Mouse (Mus musculus) brain, embryonic 14.5 days (tissue): ENCODE data around the gene Degs2. TPM values are rescaled to one million over a fixed set of nuclear protein-coding genes. Genes with fewer than 3 reads are reported as not detected.
"Not testable (repeated sequence)": the region's sequence is repeated elsewhere in the genome, so short reads cannot be mapped to it uniquely, and the experiment has no call there.

Experiments
- DNase-seq: peaks from one replicate; pipeline ENCODE4 v3.0.0-alpha.2; 2011; ENCODE audit warnings: low read depth
- CTCF ChIP-seq: fragments of 200-500 bp; IDR thresholded peaks from 2 replicates; pipeline ENCODE4 v1.5.1; 2012; ENCODE audit warnings: inconsistent platforms, mild to moderate bottlenecking, moderate library complexity, borderline replicate concordance; ENCODE audit not compliant: insufficient read depth, insufficient read length; ENCODE audit errors: extremely low read depth
- POLR2A ChIP-seq: fragments of 200-500 bp; IDR thresholded peaks from 2 replicates; pipeline ENCODE4 v1.6.1; 2012; ENCODE audit warnings: mild to moderate bottlenecking, inconsistent platforms, borderline replicate concordance; ENCODE audit not compliant: poor library complexity, insufficient read depth, insufficient read length, severe bottlenecking; ENCODE audit errors: extremely low read depth
- polyA plus RNA-seq: library from polyadenylated mRNA; depleted of rRNA; stranded (reverse); fragments of >200 nt; gene quantifications from 2 replicates; pipeline ENCODE4 v1.2.3, GENCODE M21; 2012

Degs2 gene
- polyA plus RNA-seq, 1 experiment: 0.05 TPM

- TF ChIP-seq POLR2A (no peak), CTCF (no peak)
- DNase-seq: no peak
These were observed 13.7 kb upstream of the Degs2 start for GRCm38 (mm10) chr12:108715854-108716253.

GRCm38 (mm10) chr12:108713972-108714371 lies 11.9 kb upstream of the Degs2 start:
- DNase-seq: not testable (repeated sequence)

GRCm38 (mm10) chr12:108712481-108712880 lies 10.4 kb upstream of the Degs2 start:
- DNase-seq: no peak
- TF ChIP-seq POLR2A (no peak), CTCF (no peak)

- TF ChIP-seq POLR2A: no peak
- TF ChIP-seq CTCF: no peak
- DNase-seq: no peak
These were observed 8.9 kb upstream of the Degs2 start for GRCm38 (mm10) chr12:108710861-108711615.

- no peak for DNase-seq
- TF ChIP-seq POLR2A: no peak
These were observed 8.1 kb upstream of the Degs2 start for GRCm38 (mm10) chr12:108709964-108710765.

- DNase-seq: no peak
- TF ChIP-seq CTCF: no peak
- TF ChIP-seq POLR2A: no peak
These were observed 7.3 kb upstream of the Degs2 start for GRCm38 (mm10) chr12:108709386-108709785.

- TF ChIP-seq CTCF (peak; percentile 40; the same call in 1 of the 2 replicates), POLR2A (no peak)
- DNase-seq: peak; percentile 50
These were observed 4.0 kb upstream of the Degs2 start for GRCm38 (mm10) chr12:108706129-108706528.

- TF ChIP-seq CTCF: no peak
- no peak for TF ChIP-seq POLR2A
- no peak for DNase-seq
These were observed 3.4 kb upstream of the Degs2 start for GRCm38 (mm10) chr12:108705486-108705885.

- TF ChIP-seq CTCF (no peak), POLR2A (no peak)
- no peak for DNase-seq
These were observed 894 bp downstream of the Degs2 start for GRCm38 (mm10) chr12:108701221-108701620.

- TF ChIP-seq POLR2A: no peak
- no peak for TF ChIP-seq CTCF
- no peak for DNase-seq
These were observed 2.1 kb downstream of the Degs2 start for GRCm38 (mm10) chr12:108700037-108700436.

GRCm38 (mm10) chr12:108699576-108699975 lies 2.5 kb downstream of the Degs2 start:
- no peak for TF ChIP-seq POLR2A
- TF ChIP-seq CTCF: no peak

More at GRCm38 (mm10) chr12:108699576-108699975, 2.5 kb downstream of the Degs2 start:
- DNase-seq: no peak
